Mouse (Mus musculus): ENCODE measurements around the gene Max.

Gene Max

DNA sequence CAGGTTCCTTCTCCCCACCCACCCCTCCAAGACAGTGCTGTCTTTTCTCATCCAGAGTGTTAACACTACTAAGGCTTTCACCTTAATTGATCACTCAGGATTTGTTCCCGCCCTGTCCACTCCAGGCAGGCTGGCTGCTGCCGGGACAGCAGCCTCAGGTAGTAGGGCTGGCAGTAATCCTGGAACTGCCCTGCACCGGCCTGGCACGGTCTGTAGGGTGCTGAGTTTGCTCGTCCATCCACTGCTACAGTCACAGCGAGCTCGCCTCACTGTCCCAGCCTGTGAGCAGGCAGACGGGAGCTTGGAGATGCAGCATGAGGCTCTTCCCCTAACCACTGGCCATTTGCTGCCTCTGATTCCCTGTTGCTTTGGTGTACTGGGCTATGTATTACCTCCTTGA lies 41.0 kb downstream of the Max start:
- no peak for DNase-seq (ENCODE audit: extremely low spot score)

DNA sequence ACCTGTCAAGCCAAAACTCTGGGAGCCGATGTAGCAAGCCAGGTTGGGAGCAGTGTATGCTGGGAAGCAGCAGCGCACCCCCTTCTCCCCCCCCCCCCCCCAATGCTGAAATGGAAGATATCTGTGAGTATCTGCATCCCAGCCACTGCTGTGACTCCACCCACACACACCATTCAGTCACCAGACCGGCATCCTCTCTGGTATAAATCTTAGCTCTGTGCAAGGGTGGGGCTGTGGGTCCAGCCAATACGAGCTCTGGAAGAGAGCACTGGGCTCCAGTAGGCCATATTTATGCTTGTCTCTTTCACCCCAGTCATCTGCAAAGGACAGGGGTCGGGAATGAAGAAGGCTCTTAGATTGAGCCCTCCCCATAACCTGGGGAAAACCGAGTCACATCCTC lies 41.6 kb downstream of the Max start:
- no peak for DNase-seq (ENCODE audit: extremely low spot score)

DNA sequence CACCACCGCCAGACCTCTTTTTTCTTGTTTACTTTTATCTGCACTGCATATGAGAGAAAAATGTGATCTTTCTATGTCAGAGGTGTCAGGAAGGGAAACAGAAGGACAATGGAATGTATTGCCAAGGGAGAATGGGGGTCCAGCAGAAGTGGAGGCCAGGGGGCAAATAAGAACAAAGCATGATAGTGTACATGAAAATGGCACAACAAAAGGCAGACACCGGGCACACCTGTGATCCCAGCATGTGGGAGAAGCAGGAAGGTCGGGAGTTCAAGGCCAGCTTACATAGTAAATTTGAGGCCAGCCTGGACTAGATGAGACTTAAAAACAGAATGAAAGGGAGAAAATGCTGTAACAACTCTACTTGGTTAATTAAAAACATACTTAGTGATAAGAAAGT lies 43.1 kb downstream of the Max start:
- DNase-seq (ENCODE audit: extremely low spot score) = no peak

- no peak for DNase-seq (ENCODE audit: extremely low spot score)
Measured at GRCm38 (mm10) chr12:76918113-76918512, 43.9 kb downstream of the Max start.

- no peak for DNase-seq (ENCODE audit: extremely low spot score)
Measured at GRCm38 (mm10) chr12:76916163-76916562, 45.8 kb downstream of the Max start.

DNA sequence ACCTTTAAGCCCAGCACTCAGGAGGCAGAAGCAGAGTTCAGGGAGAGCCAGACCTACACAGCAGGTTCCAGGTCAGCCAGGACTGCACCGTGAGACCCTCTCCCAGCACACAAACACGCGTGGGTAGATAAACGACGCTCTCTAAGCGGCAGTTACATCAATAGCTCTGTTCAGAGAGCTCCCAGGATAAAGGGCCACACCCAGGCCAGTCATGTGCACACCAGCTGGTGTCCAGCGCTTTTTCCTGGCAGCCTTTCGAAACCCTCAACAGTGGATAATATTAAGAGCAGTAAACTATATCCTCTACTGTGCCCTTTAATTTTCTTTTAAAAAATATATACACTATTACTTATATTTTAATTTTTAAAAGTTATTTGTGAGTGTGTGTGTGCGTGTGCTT lies 49.8 kb downstream of the Max start:
- no peak for DNase-seq (ENCODE audit: extremely low spot score)

- no peak for DNase-seq (ENCODE audit: extremely low spot score)
Measured at GRCm38 (mm10) chr12:76911171-76911726, 50.8 kb downstream of the Max start.

DNA sequence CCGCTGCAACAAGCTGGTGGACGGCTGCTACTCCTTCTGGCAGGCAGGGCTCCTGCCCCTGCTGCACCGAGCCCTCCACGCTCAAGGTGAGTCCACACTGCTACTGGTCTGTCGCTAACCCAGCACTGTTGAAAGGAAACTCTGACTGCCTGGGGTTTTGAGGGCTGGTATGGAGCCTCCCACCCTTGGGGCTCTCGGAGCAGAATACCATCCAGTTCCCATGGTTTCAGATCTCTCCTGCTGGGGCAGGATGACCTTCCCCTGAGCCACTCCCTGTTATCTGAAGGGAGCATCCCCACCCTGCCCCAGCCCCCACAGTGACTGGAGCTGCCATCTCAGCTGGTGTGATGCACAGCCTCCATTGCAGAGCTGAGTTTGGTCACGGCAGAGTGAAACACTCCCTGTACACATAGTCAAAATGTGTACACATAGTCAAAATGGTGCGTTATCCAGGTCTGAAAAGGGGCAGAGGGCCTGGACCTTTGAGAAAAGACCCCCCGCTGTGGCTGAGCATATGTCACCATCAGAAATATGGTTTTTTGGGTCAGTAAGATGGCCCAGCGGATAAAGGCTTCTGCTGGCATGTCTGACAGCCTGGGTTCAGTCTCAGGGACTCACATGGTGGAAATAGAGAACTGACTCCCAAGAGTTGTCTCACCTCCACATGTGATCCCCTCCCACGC lies 51.6 kb downstream of the Max start:
- DNase-seq (ENCODE audit: extremely low spot score) = no peak

GRCm38 (mm10) chr12:76909218-76909617 lies 52.8 kb downstream of the Max start:
- DNase-seq (ENCODE audit: extremely low spot score) = no peak

DNA sequence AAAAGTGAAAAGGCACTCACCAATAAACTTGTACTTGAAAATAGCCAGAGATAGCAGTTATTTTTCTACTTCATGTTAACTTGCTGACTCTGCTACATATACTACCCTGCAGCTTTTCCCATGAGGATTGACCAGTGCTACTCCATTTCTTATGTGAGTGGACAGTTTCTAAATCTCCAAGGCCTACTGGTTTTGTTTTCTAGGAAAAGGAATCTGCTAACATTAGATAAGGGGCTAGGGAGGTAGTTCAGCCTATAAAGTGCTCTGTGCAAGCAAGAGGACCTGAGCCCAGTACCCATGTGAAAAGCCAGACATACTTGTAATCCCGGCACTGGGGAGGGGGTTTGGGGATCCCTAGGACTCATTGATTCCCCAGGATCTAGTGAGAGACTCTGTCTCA lies 55.7 kb downstream of the Max start:
- DNase-seq (ENCODE audit: extremely low spot score) = no peak

GRCm38 (mm10) chr12:76901508-76902294 lies 60.3 kb downstream of the Max start:
- no peak for DNase-seq (ENCODE audit: extremely low spot score)

GRCm38 (mm10) chr12:76899261-76899975 lies 62.6 kb downstream of the Max start:
- no peak for DNase-seq (ENCODE audit: extremely low spot score)

- DNase-seq (ENCODE audit: extremely low spot score) = no peak
Measured at GRCm38 (mm10) chr12:76898141-76898540, 63.9 kb downstream of the Max start.

DNA sequence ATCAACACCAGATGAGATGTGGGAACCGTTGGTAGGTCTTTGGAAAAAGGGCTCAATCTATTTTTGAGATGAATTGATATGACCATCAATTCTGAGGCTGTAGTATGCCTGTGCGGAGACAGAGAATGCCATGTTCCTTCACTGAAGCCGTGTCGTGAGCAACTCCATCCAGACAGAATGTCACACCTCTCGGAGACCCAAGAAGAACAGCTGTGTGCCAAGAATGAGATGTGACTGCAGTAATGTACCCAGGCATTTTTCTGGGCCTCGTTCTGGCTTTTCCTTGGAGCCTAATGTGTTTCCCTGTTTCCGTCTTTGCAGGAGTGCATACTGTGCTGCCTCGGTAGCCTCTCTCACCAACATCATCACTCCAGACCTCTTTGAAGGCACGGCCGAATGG lies 65.0 kb downstream of the Max start:
- no peak for DNase-seq (ENCODE audit: extremely low spot score)

- DNase-seq (ENCODE audit: extremely low spot score) = no peak
Measured at GRCm38 (mm10) chr12:76896566-76896965, 65.4 kb downstream of the Max start.

DNA sequence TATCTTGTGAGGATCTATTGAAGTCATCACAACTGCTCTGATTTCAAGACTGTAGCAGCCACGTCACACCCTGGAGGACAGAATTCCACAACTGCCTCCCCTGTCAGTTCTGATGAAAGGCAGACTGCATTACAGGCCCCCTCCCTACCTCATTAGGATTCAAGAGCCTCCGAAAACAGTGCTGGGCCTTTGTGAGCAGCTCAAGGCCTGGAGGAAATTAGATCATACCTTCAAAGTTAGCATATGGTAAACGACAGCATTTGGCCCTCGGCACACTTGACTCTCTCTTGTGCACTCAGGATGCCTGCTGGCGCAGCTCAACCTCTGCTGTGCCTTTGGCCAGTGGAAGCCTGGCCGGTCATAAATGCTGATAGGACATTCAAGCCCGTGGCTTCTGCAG lies 66.2 kb downstream of the Max start:
- no peak for DNase-seq (ENCODE audit: extremely low spot score)

- no peak for DNase-seq (ENCODE audit: extremely low spot score)
Measured at GRCm38 (mm10) chr12:76894792-76895559, 67.0 kb downstream of the Max start.

DNA sequence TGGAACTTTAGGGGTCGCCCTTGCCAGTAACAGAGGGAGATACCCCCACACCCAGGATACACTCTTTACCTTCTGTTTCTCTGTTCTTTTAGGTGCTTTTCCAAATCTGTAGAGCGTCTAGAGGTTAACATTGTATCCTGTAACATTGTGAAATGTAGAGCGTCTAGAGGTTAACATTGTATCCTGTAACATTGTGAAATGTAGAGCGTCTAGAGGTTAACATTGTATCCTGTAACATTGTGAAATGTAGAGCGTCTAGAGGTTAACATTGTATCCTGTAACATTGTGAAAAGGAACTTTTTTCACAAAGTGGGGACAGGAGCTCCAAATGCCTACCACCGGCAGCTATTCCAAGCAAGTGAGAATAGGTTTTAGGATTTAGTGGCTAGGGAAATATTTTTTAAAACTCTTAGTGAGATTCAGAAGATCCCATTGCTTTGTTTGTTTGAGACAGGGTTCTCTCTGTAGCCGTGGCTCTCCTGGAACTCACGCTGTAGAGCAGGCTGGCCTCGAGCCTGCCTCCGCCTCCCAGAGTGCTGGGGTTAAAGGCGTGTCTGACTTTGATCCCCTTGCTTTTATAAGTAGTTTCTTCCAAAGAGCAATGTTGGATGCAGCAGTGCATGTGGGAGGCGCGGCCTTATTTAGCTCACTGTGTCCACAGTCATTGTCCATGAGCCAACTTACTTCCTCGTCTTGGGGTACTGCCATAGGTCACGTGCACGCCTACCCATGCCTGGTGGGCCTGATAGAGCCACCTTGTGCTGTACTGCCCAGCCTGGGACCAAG lies 68.9 kb downstream of the Max start:
- DNase-seq (ENCODE audit: extremely low spot score) = no peak

DNA sequence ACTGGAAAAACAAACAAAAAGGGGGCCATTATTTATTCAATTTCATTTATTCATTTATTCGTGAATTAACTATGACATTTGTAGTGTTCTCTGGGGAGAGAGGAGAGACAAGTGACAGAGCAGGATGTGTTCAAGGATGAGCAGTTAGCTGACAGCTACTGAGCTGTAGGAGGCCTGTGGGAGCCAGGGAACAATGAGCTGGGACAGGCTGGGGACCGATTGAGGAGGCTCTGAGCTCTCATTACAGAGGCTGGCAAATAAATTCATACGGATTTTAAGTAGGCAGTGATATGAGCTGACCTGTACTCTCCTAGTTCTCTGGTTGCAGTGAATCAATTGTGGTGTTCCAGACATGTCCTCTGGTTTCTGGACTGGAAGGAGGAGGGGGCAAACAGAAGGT lies 70.8 kb downstream of the Max start:
- no peak for DNase-seq (ENCODE audit: extremely low spot score)

GRCm38 (mm10) chr12:76889404-76890184 lies 72.4 kb downstream of the Max start:
- DNase-seq (ENCODE audit: extremely low spot score) = no peak
